Mouse (Mus musculus) intestine, embryonic 15.5 days (tissue): ENCODE results near the gene Opa3. TPM values are rescaled to one million over a fixed set of nuclear protein-coding genes. Genes with fewer than 3 reads are reported as not detected.

Experiments
- ATAC-seq: fragments of 200-750 bp; cut with Nextera tagmentation; 2 replicates; pipeline ENCODE4 v1.8.0; 2017; ENCODE audit warnings: moderate TSS enrichment, moderate library complexity
- H3K27ac ChIP-seq: fragments of 300-500 bp; sonication (generic); 2 replicates; pipeline ENCODE4 v1.5.1; 2015; ENCODE audit warnings: mild to moderate bottlenecking, inconsistent platforms
- H3K27me3 ChIP-seq: fragments of 300-500 bp; sonication (generic); replicated peaks from 2 replicates; pipeline ENCODE4 v1.6.1; 2015; ENCODE audit warnings: inconsistent platforms
- H3K36me3 ChIP-seq: fragments of 300-500 bp; sonication (generic); 2 replicates; pipeline ENCODE4 v1.6.1; 2015; ENCODE audit warnings: inconsistent platforms
- H3K4me1 ChIP-seq: fragments of 300-500 bp; sonication (generic); replicated peaks from 2 replicates; pipeline ENCODE4 v1.6.1; 2015; ENCODE audit warnings: inconsistent platforms
- H3K4me2 ChIP-seq: fragments of 300-500 bp; sonication (generic); replicated peaks from 2 replicates; pipeline ENCODE4 v1.6.1; 2015; ENCODE audit warnings: mild to moderate bottlenecking, inconsistent platforms
- H3K4me3 ChIP-seq: fragments of 300-500 bp; sonication (generic); replicated peaks from 2 replicates; pipeline ENCODE4 v1.5.1; 2015; ENCODE audit warnings: inconsistent platforms
- H3K9ac ChIP-seq: fragments of 300-500 bp; sonication (generic); 2 replicates; pipeline ENCODE4 v1.6.1; 2015; ENCODE audit warnings: inconsistent platforms
- H3K9me3 ChIP-seq: fragments of 300-500 bp; sonication (generic); 2 replicates; pipeline ENCODE4 v1.6.1; 2016; ENCODE audit warnings: inconsistent platforms
- WGBS: fragments of 180-500 bp; shearing (Covaris S2); methylation state at CpG from one replicate; pipeline ENCODE4 v1.1.7; 2015; 5-methylcytosine and 5-hydroxymethylcytosine counted together
- polyA plus RNA-seq: library from polyadenylated mRNA; unstranded; fragments of >200 nt; fragmentation: Nextera tagmentation; extraction: Ambion mirVana; gene quantifications from 2 replicates; pipeline ENCODE4 v1.2.1, GENCODE M21; 2015

Opa3 gene
- polyA plus RNA-seq, 1 experiment from 2014 or later = 36.8 TPM

- Histone ChIP-seq H3K9ac (no peak overlapping the region), H3K4me3 (no peak overlapping the region), H3K4me1 (no peaks in the 10 kb centered on the region), H3K36me3 (peaks cover 6% of the 10 kb centered on the region), H3K9me3 (no peaks in the 10 kb centered on the region), H3K27me3 (no peaks in the 10 kb centered on the region), H3K4me2 (no peak overlapping the region), H3K27ac (no peak overlapping the region)
- peak; percentile 58 for ATAC-seq
- WGBS = 50% methylated on average over 15 of the region's 15 CpGs
Observed at GRCm38 (mm10) chr7:19202065-19202850, 25.9 kb upstream of the Opa3 start.

- WGBS = 82% methylated on average over 13 of the region's 13 CpGs
- no peaks in the 10 kb centered on the region for H3K27me3 ChIP-seq
- no peak overlapping the region for H3K4me3 ChIP-seq
- no peak overlapping the region for H3K27ac ChIP-seq
- H3K4me1 ChIP-seq = peaks cover 7% of the 10 kb centered on the region
- no peak overlapping the region for H3K4me2 ChIP-seq
- ATAC-seq = no peak
- no peaks in the 10 kb centered on the region for H3K9me3 ChIP-seq
- peaks cover 6% of the 10 kb centered on the region for H3K36me3 ChIP-seq
- H3K9ac ChIP-seq = no peak overlapping the region
Observed at GRCm38 (mm10) chr7:19208201-19208910, 19.8 kb upstream of the Opa3 start.

GRCm38 (mm10) chr7:19208944-19209472 lies 19.1 kb upstream of the Opa3 start:
- H3K4me2 ChIP-seq = no peak overlapping the region
- no peaks in the 10 kb centered on the region for H3K9me3 ChIP-seq
- H3K27ac ChIP-seq = no peak overlapping the region
- no peaks in the 10 kb centered on the region for H3K27me3 ChIP-seq
- WGBS = 50% methylated on average over 7 of the region's 7 CpGs
- H3K4me1 ChIP-seq = peaks cover 7% of the 10 kb centered on the region
- H3K9ac ChIP-seq = no peak overlapping the region
- H3K4me3 ChIP-seq = no peak overlapping the region
- ATAC-seq = no peak
- H3K36me3 ChIP-seq = peaks cover 6% of the 10 kb centered on the region

GRCm38 (mm10) chr7:19209494-19209893 lies 18.6 kb upstream of the Opa3 start:
- Histone ChIP-seq H3K4me3 (no peak overlapping the region), H3K9me3 (no peaks in the 10 kb centered on the region), H3K27me3 (no peaks in the 10 kb centered on the region), H3K4me2 (no peak overlapping the region), H3K27ac (no peak overlapping the region), H3K36me3 (peaks cover 6% of the 10 kb centered on the region), H3K9ac (no peak overlapping the region), H3K4me1 (peaks cover 7% of the 10 kb centered on the region)
- 79% methylated on average over 4 of the region's 4 CpGs for WGBS
- no peak for ATAC-seq

- no peak overlapping the region for H3K9ac ChIP-seq
- H3K4me1 ChIP-seq = peaks cover 7% of the 10 kb centered on the region
- peaks cover 6% of the 10 kb centered on the region for H3K36me3 ChIP-seq
- H3K4me2 ChIP-seq = no peak overlapping the region
- WGBS = 88% methylated on average over 5 of the region's 5 CpGs
- no peak for ATAC-seq
- no peaks in the 10 kb centered on the region for H3K9me3 ChIP-seq
- H3K4me3 ChIP-seq = no peak overlapping the region
- no peak overlapping the region for H3K27ac ChIP-seq
- H3K27me3 ChIP-seq = no peaks in the 10 kb centered on the region
Observed at GRCm38 (mm10) chr7:19210010-19210409, 18.1 kb upstream of the Opa3 start.

GRCm38 (mm10) chr7:19211041-19211675 lies 17.0 kb upstream of the Opa3 start:
- no peak overlapping the region for H3K27ac ChIP-seq
- 61% methylated on average over 5 of the region's 5 CpGs for whole genome bisulfite sequencing
- no peak for ATAC-seq

GRCm38 (mm10) chr7:19211996-19212755 lies 16.0 kb upstream of the Opa3 start, which contains the start of gene Gpr4:
Gpr4 (plus strand) TSS chr7:19212538.
- Histone ChIP-seq H3K27ac (no peak within 1 kb of the TSS), H3K36me3 (no peaks in the 10 kb centered on the region), H3K4me2 (peak within 1 kb of the TSS; percentile 92), H3K27me3 (no peaks in the 10 kb centered on the region), H3K4me3 (peak within 1 kb of the TSS; percentile 45), H3K9me3 (no peaks in the 10 kb centered on the region), H3K4me1 (peaks cover 7% of the 10 kb centered on the region), H3K9ac (peak within 1 kb of the TSS; percentile 44)
- WGBS = 2% methylated on average over 30 of the region's 30 CpGs
- peak; percentile 81 for ATAC-seq

More at GRCm38 (mm10) chr7:19211041-19211675, 17.0 kb upstream of the Opa3 start:
- Histone ChIP-seq H3K9ac (no peak overlapping the region), H3K9me3 (no peaks in the 10 kb centered on the region), H3K27me3 (no peaks in the 10 kb centered on the region), H3K4me2 (no peak overlapping the region), H3K4me1 (peaks cover 7% of the 10 kb centered on the region), H3K4me3 (no peak overlapping the region), H3K36me3 (no peaks in the 10 kb centered on the region)

- no peak overlapping the region for H3K27ac ChIP-seq
- no peaks in the 10 kb centered on the region for H3K27me3 ChIP-seq
- H3K4me1 ChIP-seq = peaks cover 7% of the 10 kb centered on the region; the same call in 1 of the 2 replicates
- H3K4me2 ChIP-seq = peak overlapping the region; percentile 92; the same call in 1 of the 2 replicates
- 71% methylated on average over 2 of the region's 2 CpGs for WGBS
- no peak overlapping the region for H3K9ac ChIP-seq
- ATAC-seq = no peak
- H3K9me3 ChIP-seq = no peaks in the 10 kb centered on the region
- H3K4me3 ChIP-seq = no peak overlapping the region
- no peaks in the 10 kb centered on the region for H3K36me3 ChIP-seq
Observed at GRCm38 (mm10) chr7:19213385-19213784, 14.7 kb upstream of the Opa3 start.

GRCm38 (mm10) chr7:19214369-19214768 lies 13.8 kb upstream of the Opa3 start:
- H3K4me2 ChIP-seq = no peak overlapping the region
- ATAC-seq = no peak
- H3K27ac ChIP-seq = no peak overlapping the region
- no peaks in the 10 kb centered on the region for H3K36me3 ChIP-seq
- no peak overlapping the region for H3K9ac ChIP-seq
- no peak overlapping the region for H3K4me3 ChIP-seq
- H3K27me3 ChIP-seq = no peaks in the 10 kb centered on the region
- 63% methylated on average over 7 of the region's 7 CpGs for WGBS
- H3K4me1 ChIP-seq = peaks cover 7% of the 10 kb centered on the region; the same call in 1 of the 2 replicates
- H3K9me3 ChIP-seq = no peaks in the 10 kb centered on the region

GRCm38 (mm10) chr7:19214940-19215339 lies 13.2 kb upstream of the Opa3 start:
- Histone ChIP-seq H3K4me2 (no peak overlapping the region), H3K27me3 (no peaks in the 10 kb centered on the region), H3K9me3 (no peaks in the 10 kb centered on the region), H3K4me1 (peaks cover 7% of the 10 kb centered on the region; the same call in 1 of the 2 replicates), H3K36me3 (no peaks in the 10 kb centered on the region), H3K27ac (no peak overlapping the region), H3K9ac (no peak overlapping the region), H3K4me3 (no peak overlapping the region)
- WGBS = 63% methylated on average over 9 of the region's 9 CpGs
- ATAC-seq = no peak

- ATAC-seq = no peak
- no peaks in the 10 kb centered on the region for H3K36me3 ChIP-seq
Observed at GRCm38 (mm10) chr7:19217492-19217891, 10.6 kb upstream of the Opa3 start.

More at GRCm38 (mm10) chr7:19217492-19217891, 10.6 kb upstream of the Opa3 start:
- no peak overlapping the region for H3K9ac ChIP-seq
- H3K4me3 ChIP-seq = no peak overlapping the region
- no peak overlapping the region for H3K27ac ChIP-seq
- H3K27me3 ChIP-seq = no peaks in the 10 kb centered on the region
- H3K4me1 ChIP-seq = peaks cover under 1% of the 10 kb centered on the region; the same call in 1 of the 2 replicates
- H3K4me2 ChIP-seq = no peak overlapping the region
- no peaks in the 10 kb centered on the region for H3K9me3 ChIP-seq
- WGBS = 53% methylated on average over 5 of the region's 5 CpGs
